Mouse (Mus musculus): ENCODE measurements around the gene Sept7. TPM values are rescaled to one million over a fixed set of nuclear protein-coding genes. Genes with fewer than 3 reads are reported as not detected.
"Not testable (repeated sequence)": the region's sequence is repeated elsewhere in the genome, so short reads cannot be mapped to it uniquely, and the experiment has no call there.

Gene Sept7
- total and polyA plus RNA-seq, 2 experiments from 2014 or later = 137 to 249 TPM

GRCm38 (mm10) chr9:25241065-25241464, 11.2 kb upstream of the Sept7 start:
- ATAC-seq (ENCODE audit: low FRiP score) (no peak), DNase-seq (ENCODE audit: low spot score) (no peak)
- H3K27me3 ChIP-seq (ENCODE audit: insufficient read depth, low read length) = no peaks in the 10 kb centered on the region
- H3K27ac ChIP-seq (ENCODE audit: low read depth, low read length) = no peak overlapping the region
- no peaks in the 10 kb centered on the region for H3K36me3 ChIP-seq (ENCODE audit: insufficient read depth, low read length)
- H3K9ac ChIP-seq (replicated peaks; ENCODE audit: low read length, poor library complexity, severe bottlenecking) = no peak overlapping the region
- no peaks in the 10 kb centered on the region for H3K4me1 ChIP-seq (ENCODE audit: insufficient read depth, low read length)
- H3K4me3 ChIP-seq (ENCODE audit: low read depth, low read length) = no peak overlapping the region
- no peak for TF ChIP-seq CTCF (IDR thresholded peaks at IDR 0.05)
- H3K4me2 ChIP-seq (ENCODE audit: low read depth, low read length, poor library complexity, severe bottlenecking) = no peak overlapping the region
- WGBS = 70% methylated on average over 3 of the region's 3 CpGs
- no peaks in the 10 kb centered on the region for H3K9me3 ChIP-seq (ENCODE audit: low read length)

GRCm38 (mm10) chr9:25241783-25242182, 10.5 kb upstream of the Sept7 start:
- not testable (repeated sequence) for H3K9me3 ChIP-seq (ENCODE audit: low read length); H3K9ac ChIP-seq (replicated peaks; ENCODE audit: low read length, poor library complexity, severe bottlenecking); H3K36me3 ChIP-seq (ENCODE audit: insufficient read depth, low read length); H3K4me2 ChIP-seq (ENCODE audit: low read depth, low read length, poor library complexity, severe bottlenecking); ATAC-seq (ENCODE audit: low FRiP score); DNase-seq (ENCODE audit: low spot score); H3K27me3 ChIP-seq (ENCODE audit: insufficient read depth, low read length); H3K4me3 ChIP-seq (ENCODE audit: low read depth, low read length); H3K4me1 ChIP-seq (ENCODE audit: insufficient read depth, low read length); H3K27ac ChIP-seq (ENCODE audit: low read depth, low read length)
- 90% methylated on average over 5 of the region's 5 CpGs for WGBS

- no peak overlapping the region for H3K4me3 ChIP-seq (ENCODE audit: low read depth, low read length)
- ATAC-seq (ENCODE audit: low FRiP score) = no peak
- no peaks in the 10 kb centered on the region for H3K27me3 ChIP-seq (ENCODE audit: insufficient read depth, low read length)
- no peak overlapping the region for H3K4me2 ChIP-seq (ENCODE audit: low read depth, low read length, poor library complexity, severe bottlenecking)
- H3K36me3 ChIP-seq (ENCODE audit: insufficient read depth, low read length) = no peaks in the 10 kb centered on the region
- H3K27ac ChIP-seq (ENCODE audit: low read depth, low read length) = no peak overlapping the region
- no peak for DNase-seq (ENCODE audit: low spot score)
- H3K9ac ChIP-seq (replicated peaks; ENCODE audit: low read length, poor library complexity, severe bottlenecking) = no peak overlapping the region
- no peaks in the 10 kb centered on the region for H3K9me3 ChIP-seq (ENCODE audit: low read length)
- H3K4me1 ChIP-seq (ENCODE audit: insufficient read depth, low read length) = no peaks in the 10 kb centered on the region
- no peak for TF ChIP-seq CTCF (IDR thresholded peaks at IDR 0.05)
- 90% methylated on average over 3 of the region's 3 CpGs for WGBS
Measured at GRCm38 (mm10) chr9:25242266-25242665, 10.0 kb upstream of the Sept7 start.

GRCm38 (mm10) chr9:25243926-25244657, 8.1 kb upstream of the Sept7 start:
- H3K27ac ChIP-seq (ENCODE audit: low read depth, low read length) = no peak overlapping the region
- no peak for DNase-seq (ENCODE audit: low spot score)
- WGBS = 81% methylated on average over 4 of the region's 4 CpGs
- H3K4me3 ChIP-seq (ENCODE audit: low read depth, low read length) = no peak overlapping the region
- no peaks in the 10 kb centered on the region for H3K4me1 ChIP-seq (ENCODE audit: insufficient read depth, low read length)
- no peak for TF ChIP-seq CTCF (IDR thresholded peaks at IDR 0.05)
- ATAC-seq (ENCODE audit: low FRiP score) = no peak
- no peaks in the 10 kb centered on the region for H3K36me3 ChIP-seq (ENCODE audit: insufficient read depth, low read length)
- H3K4me2 ChIP-seq (ENCODE audit: low read depth, low read length, poor library complexity, severe bottlenecking) = no peak overlapping the region
- no peak overlapping the region for H3K9ac ChIP-seq (replicated peaks; ENCODE audit: low read length, poor library complexity, severe bottlenecking)
- H3K9me3 ChIP-seq (ENCODE audit: low read length) = no peaks in the 10 kb centered on the region
- H3K27me3 ChIP-seq (ENCODE audit: insufficient read depth, low read length) = no peaks in the 10 kb centered on the region

GRCm38 (mm10) chr9:25245125-25245524, 7.1 kb upstream of the Sept7 start:
- no peak for TF ChIP-seq CTCF (IDR thresholded peaks at IDR 0.05)
- H3K27me3 ChIP-seq (ENCODE audit: insufficient read depth, low read length) = no peaks in the 10 kb centered on the region
- H3K9me3 ChIP-seq (ENCODE audit: low read length) = no peaks in the 10 kb centered on the region
- H3K4me2 ChIP-seq (ENCODE audit: low read depth, low read length, poor library complexity, severe bottlenecking) = no peak overlapping the region
- no peaks in the 10 kb centered on the region for H3K36me3 ChIP-seq (ENCODE audit: insufficient read depth, low read length)
- no peak overlapping the region for H3K4me3 ChIP-seq (ENCODE audit: low read depth, low read length)
- H3K4me1 ChIP-seq (ENCODE audit: insufficient read depth, low read length) = no peaks in the 10 kb centered on the region
- DNase-seq (ENCODE audit: low spot score) = no peak
- WGBS = 82% methylated on average over 4 of the region's 4 CpGs
- H3K27ac ChIP-seq (ENCODE audit: low read depth, low read length) = no peak overlapping the region
- no peak overlapping the region for H3K9ac ChIP-seq (replicated peaks; ENCODE audit: low read length, poor library complexity, severe bottlenecking)
- ATAC-seq (ENCODE audit: low FRiP score) = no peak

GRCm38 (mm10) chr9:25246508-25246907, 5.7 kb upstream of the Sept7 start:
- DNase-seq (ENCODE audit: low spot score) (no peak), ATAC-seq (ENCODE audit: low FRiP score) (no peak)
- peaks cover 2% of the 10 kb centered on the region; the same call in 1 of the 2 replicates for H3K4me1 ChIP-seq (ENCODE audit: insufficient read depth, low read length)
- no peak overlapping the region for H3K4me2 ChIP-seq (ENCODE audit: low read depth, low read length, poor library complexity, severe bottlenecking)
- WGBS = 93% methylated on average over 3 of the region's 3 CpGs
- H3K4me3 ChIP-seq (ENCODE audit: low read depth, low read length) = no peak overlapping the region
- H3K36me3 ChIP-seq (ENCODE audit: insufficient read depth, low read length) = no peaks in the 10 kb centered on the region
- H3K9me3 ChIP-seq (ENCODE audit: low read length) = no peaks in the 10 kb centered on the region
- H3K27ac ChIP-seq (ENCODE audit: low read depth, low read length) = no peak overlapping the region
- H3K27me3 ChIP-seq (ENCODE audit: insufficient read depth, low read length) = no peaks in the 10 kb centered on the region
- TF ChIP-seq CTCF (IDR thresholded peaks at IDR 0.05) = no peak
- no peak overlapping the region for H3K9ac ChIP-seq (replicated peaks; ENCODE audit: low read length, poor library complexity, severe bottlenecking)
